Mouse (Mus musculus) liver, embryonic 14.5 days (tissue): Measurements from ENCODE around the gene Rxfp2.

Experiments used
- CTCF ChIP-seq: IDR thresholded peaks from 2 replicates; pipeline ENCODE4 v1.5.1; 2016; ENCODE audit warnings: antibody characterized with exemption, low read depth, control low read depth
- EP300 ChIP-seq: IDR thresholded peaks from 2 replicates; pipeline ENCODE4 v1.6.1; 2016; ENCODE audit warnings: antibody characterized with exemption, low read depth

- TF ChIP-seq CTCF, result peak; percentile 79
- no peak for TF ChIP-seq EP300
These were observed 95.5 kb downstream of the Rxfp2 start for GRCm38 (mm10) chr5:150114007-150114406.
